Mouse (Mus musculus): ENCODE data around the gene Chp1.

The Chp1 gene

GRCm38 (mm10) chr2:119621302-119621701 lies 73.8 kb downstream of the Chp1 start:
- no peak for DNase-seq (ENCODE audit: low spot score in 2 of 2)
